Mouse (Mus musculus) hindbrain, postnatal 0 days (tissue): Measurements from ENCODE around the gene Gm45623. TPM values are rescaled to one million over a fixed set of nuclear protein-coding genes. Genes with fewer than 3 reads are reported as not detected.

Experiments
- ATAC-seq: fragments of 200-750 bp; cut with Nextera tagmentation; 2 replicates; pipeline ENCODE4 v1.8.0; 2017; ENCODE audit warnings: mild to moderate bottlenecking, moderate TSS enrichment, moderate library complexity
- DNase-seq: peaks from one replicate; pipeline ENCODE4 v3.0.0-alpha.2; 2015; ENCODE audit warnings: low spot score
- H3K27ac ChIP-seq: fragments of 300-500 bp; sonication (generic); 2 replicates; pipeline ENCODE4 v1.5.1; 2014; ENCODE audit warnings: mild to moderate bottlenecking
- H3K27me3 ChIP-seq: fragments of 300-500 bp; sonication (generic); 2 replicates; pipeline ENCODE4 v1.6.1; 2014; ENCODE audit warnings: low read length, mixed read lengths; ENCODE audit not compliant: insufficient read depth
- H3K36me3 ChIP-seq: fragments of 300-500 bp; sonication (generic); 2 replicates; pipeline ENCODE4 v1.6.1; 2014; ENCODE audit warnings: low read length, mixed read lengths; ENCODE audit not compliant: insufficient read depth
- H3K4me1 ChIP-seq: fragments of 300-500 bp; sonication (generic); 2 replicates; pipeline ENCODE4 v1.6.1; 2014; ENCODE audit warnings: antibody characterized with exemption, low read length, mixed read lengths; ENCODE audit not compliant: insufficient read depth
- H3K4me2 ChIP-seq: fragments of 300-500 bp; sonication (generic); 2 replicates; pipeline ENCODE4 v1.6.1; 2014; ENCODE audit warnings: low read depth, mild to moderate bottlenecking, low read length, moderate library complexity, mixed read lengths
- H3K4me3 ChIP-seq: fragments of 300-500 bp; sonication (generic); 2 replicates; pipeline ENCODE4 v1.5.1; 2014; ENCODE audit warnings: low read length
- H3K9ac ChIP-seq: fragments of 300-500 bp; sonication (generic); replicated peaks from 2 replicates; pipeline ENCODE4 v1.6.1; 2014; ENCODE audit warnings: mild to moderate bottlenecking, low read length, moderate library complexity, mixed read lengths
- H3K9me3 ChIP-seq: fragments of 300-500 bp; sonication (generic); 2 replicates; pipeline ENCODE4 v1.6.1; 2016; ENCODE audit warnings: low read length, mixed read lengths
- CTCF ChIP-seq: IDR thresholded peaks from 2 replicates; pipeline ENCODE4 v1.5.1; 2016; ENCODE audit warnings: antibody characterized with exemption, control low read depth, low read depth
- WGBS: fragments of 180-500 bp; shearing (Covaris S2); extraction: QIAGEN DNeasy Blood & Tissue Kit; methylation state at CpG from one replicate; pipeline ENCODE4 v1.1.7; 2014; 5-methylcytosine and 5-hydroxymethylcytosine counted together
- polyA plus RNA-seq: library from polyadenylated mRNA; unstranded; fragments of >200 nt; fragmentation: Nextera tagmentation; extraction: Ambion mirVana; gene quantifications from 2 replicates; pipeline ENCODE4 v1.2.1, GENCODE M21; 2015
- total RNA-seq: library from RNA; depleted of rRNA; stranded (reverse); fragments of >200 nt; gene quantifications from 2 replicates; pipeline ENCODE4 v1.2.3, GENCODE M21; 2014

The Gm45623 gene
- total and polyA plus RNA-seq, 2 experiments from 2014 or later: 2.4 to 15.1 TPM

- no peaks in the 10 kb centered on the region for H3K36me3 ChIP-seq
- H3K4me2 ChIP-seq: no peak overlapping the region
- no peaks in the 10 kb centered on the region for H3K4me1 ChIP-seq
- no peak overlapping the region for H3K9ac ChIP-seq
- H3K4me3 ChIP-seq: no peak overlapping the region
- H3K27me3 ChIP-seq: peaks cover 12% of the 10 kb centered on the region
- ATAC-seq (no peak), DNase-seq (no peak)
- no peak for TF ChIP-seq CTCF
- no peaks in the 10 kb centered on the region for H3K9me3 ChIP-seq
- no peak overlapping the region for H3K27ac ChIP-seq
- WGBS: 81% methylated on average over 10 of the region's 10 CpGs
These were observed 6.7 kb downstream of the Gm45623 start for GRCm38 (mm10) chr13:56746739-56747532.

GRCm38 (mm10) chr13:56742325-56742901 lies 11.2 kb downstream of the Gm45623 start:
- Histone ChIP-seq H3K4me1 (no peaks in the 10 kb centered on the region), H3K9ac (no peak overlapping the region), H3K27ac (no peak overlapping the region), H3K9me3 (no peaks in the 10 kb centered on the region), H3K27me3 (no peaks in the 10 kb centered on the region), H3K4me2 (no peak overlapping the region), H3K4me3 (no peak overlapping the region), H3K36me3 (peaks cover 22% of the 10 kb centered on the region; the same call in 1 of the 2 replicates)
- DNase-seq (peak; percentile 14), ATAC-seq (no peak)
- TF ChIP-seq CTCF: no peak
- 56% methylated on average over 6 of the region's 6 CpGs for WGBS

GRCm38 (mm10) chr13:56741691-56742090 lies 11.9 kb downstream of the Gm45623 start:
- H3K4me3 ChIP-seq: no peak overlapping the region
- H3K36me3 ChIP-seq: peaks cover 25% of the 10 kb centered on the region; the same call in 1 of the 2 replicates
- no peak for TF ChIP-seq CTCF
- H3K4me1 ChIP-seq: no peaks in the 10 kb centered on the region
- ATAC-seq (no peak), DNase-seq (no peak)
- no peaks in the 10 kb centered on the region for H3K9me3 ChIP-seq
- H3K4me2 ChIP-seq: no peak overlapping the region
- no peaks in the 10 kb centered on the region for H3K27me3 ChIP-seq
- H3K27ac ChIP-seq: no peak overlapping the region
- H3K9ac ChIP-seq: no peak overlapping the region
- WGBS: 87% methylated on average over 7 of the region's 7 CpGs

- Histone ChIP-seq H3K27me3 (no peaks in the 10 kb centered on the region), H3K9me3 (no peaks in the 10 kb centered on the region), H3K4me3 (no peak overlapping the region), H3K36me3 (peaks cover 31% of the 10 kb centered on the region; the same call in 1 of the 2 replicates), H3K9ac (no peak overlapping the region), H3K27ac (no peak overlapping the region), H3K4me2 (no peak overlapping the region), H3K4me1 (no peaks in the 10 kb centered on the region)
- no peak for TF ChIP-seq CTCF
- no peak for ATAC-seq
- 87% methylated on average over 6 of the region's 6 CpGs for WGBS
- no peak for DNase-seq
These were observed 13.1 kb downstream of the Gm45623 start for GRCm38 (mm10) chr13:56740496-56740895.

- H3K4me1 ChIP-seq: no peaks in the 10 kb centered on the region
- no peaks in the 10 kb centered on the region for H3K27me3 ChIP-seq
- no peak overlapping the region for H3K4me3 ChIP-seq
- H3K9me3 ChIP-seq: no peaks in the 10 kb centered on the region
- H3K36me3 ChIP-seq: peaks cover 31% of the 10 kb centered on the region; the same call in 1 of the 2 replicates
- no peak overlapping the region for H3K4me2 ChIP-seq
- ATAC-seq: no peak
- TF ChIP-seq CTCF: no peak
- no peak for DNase-seq
- H3K9ac ChIP-seq: no peak overlapping the region
- 97% methylated on average over 5 of the region's 5 CpGs for WGBS
- no peak overlapping the region for H3K27ac ChIP-seq
These were observed 14.1 kb downstream of the Gm45623 start for GRCm38 (mm10) chr13:56739556-56739955.

GRCm38 (mm10) chr13:56735212-56735875 lies 18.3 kb downstream of the Gm45623 start:
- peak; percentile 76 for TF ChIP-seq CTCF
- H3K4me3 ChIP-seq: no peak overlapping the region
- no peak overlapping the region for H3K27ac ChIP-seq
- no peaks in the 10 kb centered on the region for H3K9me3 ChIP-seq
- no peak overlapping the region for H3K9ac ChIP-seq
- no peak overlapping the region for H3K4me2 ChIP-seq
- H3K36me3 ChIP-seq: peaks cover 39% of the 10 kb centered on the region; the same call in 1 of the 2 replicates
- H3K4me1 ChIP-seq: no peaks in the 10 kb centered on the region
- peak; percentile 74 for DNase-seq
- no peaks in the 10 kb centered on the region for H3K27me3 ChIP-seq
- peak; percentile 45; the same call in 1 of the 2 replicates for ATAC-seq
- 42% methylated on average over 6 of the region's 6 CpGs for WGBS
